Mouse (Mus musculus) limb, embryonic 11.5 days (tissue): ENCODE measurements at regions not wholly inside any gene's neighbourhood (a gene's known extent, or its start where the extent isn't known, plus 50 kb on each side); places are given as distances from the start of the nearest gene placed in this dataset.
"Not testable (repeated sequence)": the region's sequence is repeated elsewhere in the genome, so short reads cannot be mapped to it uniquely, and the experiment has no call there.

Experiments
- ATAC-seq: fragments of 200-750 bp; cut with Nextera tagmentation; 2 replicates; pipeline ENCODE4 v1.8.0; 2017; ENCODE audit warnings: low read depth; ENCODE audit not compliant: insufficient number of reproducible peaks, low FRiP score, low TSS enrichment
- DNase-seq: peaks from one replicate; pipeline ENCODE4 v3.0.0-alpha.2; 2015; ENCODE audit warnings: low spot score
- H3K27ac ChIP-seq: fragments of 300-500 bp; sonication (generic); replicated peaks from 2 replicates; pipeline ENCODE4 v1.5.1; 2014; ENCODE audit warnings: low read depth, mild to moderate bottlenecking, low read length
- H3K27me3 ChIP-seq: fragments of 300-500 bp; sonication (generic); 2 replicates; pipeline ENCODE4 v1.6.1; 2014; ENCODE audit warnings: mild to moderate bottlenecking, low read length, mixed read lengths; ENCODE audit not compliant: control insufficient read depth, insufficient read depth
- H3K36me3 ChIP-seq: fragments of 300-500 bp; sonication (generic); 2 replicates; pipeline ENCODE4 v1.6.1; 2014; ENCODE audit warnings: mild to moderate bottlenecking, low read length, moderate library complexity, mixed read lengths; ENCODE audit not compliant: control insufficient read depth, insufficient read depth
- H3K4me1 ChIP-seq: fragments of 300-500 bp; sonication (generic); 2 replicates; pipeline ENCODE4 v1.6.1; 2014; ENCODE audit warnings: low read length, mixed read lengths; ENCODE audit not compliant: control insufficient read depth, insufficient read depth
- H3K4me2 ChIP-seq: fragments of 300-500 bp; sonication (generic); 2 replicates; pipeline ENCODE4 v1.6.1; 2014; ENCODE audit warnings: low read depth, mild to moderate bottlenecking, moderate library complexity; ENCODE audit not compliant: severe bottlenecking
- H3K4me3 ChIP-seq: fragments of 300-500 bp; sonication (generic); 2 replicates; pipeline ENCODE4 v1.5.1; 2014; ENCODE audit warnings: low read depth, low read length
- H3K9ac ChIP-seq: fragments of 300-500 bp; sonication (generic); 2 replicates; pipeline ENCODE4 v1.6.1; 2014; ENCODE audit warnings: mild to moderate bottlenecking, low read length
- H3K9me3 ChIP-seq: fragments of 300-500 bp; sonication (generic); 2 replicates; pipeline ENCODE4 v1.6.1; 2016; ENCODE audit warnings: low read length; ENCODE audit not compliant: control insufficient read depth
- WGBS: fragments of 180-500 bp; shearing (Covaris S2); extraction: QIAGEN DNeasy Blood & Tissue Kit; methylation state at CpG from one replicate; pipeline ENCODE4 v1.1.7; 2014; 5-methylcytosine and 5-hydroxymethylcytosine counted together

GRCm38 (mm10) chr1:47646681-47647080 lies 754.0 kb upstream of the Slc39a10 start:
- H3K27ac ChIP-seq, result no peak overlapping the region
- no peaks in the 10 kb centered on the region for H3K4me1 ChIP-seq
- 78% methylated on average over 4 of the region's 4 CpGs for WGBS
- DNase-seq (no peak), ATAC-seq (no peak)
- no peaks in the 10 kb centered on the region for H3K9me3 ChIP-seq
- no peaks in the 10 kb centered on the region for H3K27me3 ChIP-seq
- no peak overlapping the region for H3K9ac ChIP-seq
- no peak overlapping the region for H3K4me3 ChIP-seq
- H3K4me2 ChIP-seq, result no peak overlapping the region
- no peaks in the 10 kb centered on the region for H3K36me3 ChIP-seq

- Histone ChIP-seq H3K27me3 (no peaks in the 10 kb centered on the region), H3K4me3 (no peak overlapping the region), H3K4me1 (no peaks in the 10 kb centered on the region), H3K27ac (no peak overlapping the region), H3K4me2 (no peak overlapping the region), H3K36me3 (no peaks in the 10 kb centered on the region), H3K9ac (no peak overlapping the region), H3K9me3 (no peaks in the 10 kb centered on the region)
- no peak for ATAC-seq
- WGBS, result 74% methylated on average over 4 of the region's 4 CpGs
- no peak for DNase-seq
These were observed 713.9 kb upstream of the Slc39a10 start for GRCm38 (mm10) chr1:47606597-47606996.

GRCm38 (mm10) chr1:47603989-47604360 lies 711.3 kb upstream of the Slc39a10 start:
- H3K4me2 ChIP-seq, result no peak overlapping the region
- no peak overlapping the region for H3K4me3 ChIP-seq
- no peaks in the 10 kb centered on the region for H3K4me1 ChIP-seq
- 71% methylated on average over 2 of the region's 2 CpGs for WGBS
- no peaks in the 10 kb centered on the region for H3K27me3 ChIP-seq
- no peak overlapping the region for H3K27ac ChIP-seq
- no peak overlapping the region for H3K9ac ChIP-seq
- DNase-seq (no peak), ATAC-seq (no peak)
- H3K36me3 ChIP-seq, result no peaks in the 10 kb centered on the region
- H3K9me3 ChIP-seq, result no peaks in the 10 kb centered on the region

GRCm38 (mm10) chr1:47603294-47603988 lies 710.8 kb upstream of the Slc39a10 start:
- H3K36me3 ChIP-seq, result no peaks in the 10 kb centered on the region
- H3K27me3 ChIP-seq, result no peaks in the 10 kb centered on the region
- WGBS, result 30% methylated on average over 3 of the region's 3 CpGs
- no peak for ATAC-seq
- H3K4me1 ChIP-seq, result no peaks in the 10 kb centered on the region
- H3K9me3 ChIP-seq, result no peaks in the 10 kb centered on the region
- H3K4me2 ChIP-seq, result no peak overlapping the region
- no peak overlapping the region for H3K4me3 ChIP-seq
- H3K27ac ChIP-seq, result no peak overlapping the region
- no peak for DNase-seq
- H3K9ac ChIP-seq, result no peak overlapping the region

GRCm38 (mm10) chr1:47593641-47594040 lies 701.0 kb upstream of the Slc39a10 start:
- not testable (repeated sequence) for H3K4me2 ChIP-seq, H3K36me3 ChIP-seq, H3K9me3 ChIP-seq, H3K4me3 ChIP-seq, H3K27ac ChIP-seq, DNase-seq, H3K4me1 ChIP-seq, H3K27me3 ChIP-seq, H3K9ac ChIP-seq
- WGBS, result 89% methylated on average over 2 of the region's 4 CpGs
- peak; percentile 76; the same call in 1 of the 2 replicates for ATAC-seq

GRCm38 (mm10) chr1:47545606-47546005 lies 653.0 kb upstream of the Slc39a10 start:
- no peak for ATAC-seq
- Histone ChIP-seq H3K4me2 (no peak overlapping the region), H3K9me3 (no peaks in the 10 kb centered on the region), H3K4me3 (no peak overlapping the region), H3K4me1 (no peaks in the 10 kb centered on the region), H3K27me3 (no peaks in the 10 kb centered on the region), H3K9ac (no peak overlapping the region), H3K36me3 (no peaks in the 10 kb centered on the region), H3K27ac (no peak overlapping the region)
- DNase-seq, result no peak
- WGBS, result 69% methylated on average over 1 of the region's 1 CpGs

- no peak for DNase-seq
- no peaks in the 10 kb centered on the region for H3K4me1 ChIP-seq
These were observed 618.8 kb upstream of the Slc39a10 start for GRCm38 (mm10) chr1:47511426-47511825.

DNA sequence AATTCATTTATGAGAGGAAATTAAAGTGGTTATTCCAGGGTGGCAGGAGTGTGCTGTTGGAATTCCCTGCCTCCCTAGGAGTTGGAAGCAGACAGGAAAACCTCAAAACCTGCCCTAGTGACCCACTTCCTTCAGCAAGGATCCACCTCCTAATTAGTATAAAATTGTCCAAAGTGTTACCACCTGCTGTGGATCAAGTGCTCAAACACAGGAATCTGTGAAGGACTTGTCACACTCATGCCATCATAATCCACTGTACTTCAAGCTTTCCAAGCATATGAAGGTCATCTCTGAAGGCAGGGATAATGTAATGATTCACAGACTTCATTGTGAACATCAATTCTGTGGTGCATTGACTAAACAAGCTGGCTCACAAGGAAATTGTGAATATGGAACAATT lies 615.1 kb upstream of the Slc39a10 start:
- Histone ChIP-seq H3K4me2 (no peak overlapping the region), H3K4me3 (no peak overlapping the region), H3K27ac (no peak overlapping the region), H3K4me1 (no peaks in the 10 kb centered on the region), H3K9me3 (no peaks in the 10 kb centered on the region), H3K36me3 (no peaks in the 10 kb centered on the region), H3K27me3 (no peaks in the 10 kb centered on the region), H3K9ac (no peak overlapping the region)
- DNase-seq, result no peak
- no peak for ATAC-seq

More at GRCm38 (mm10) chr1:47511426-47511825, 618.8 kb upstream of the Slc39a10 start:
- H3K4me2 ChIP-seq, result no peak overlapping the region
- H3K36me3 ChIP-seq, result no peaks in the 10 kb centered on the region
- ATAC-seq, result no peak
- H3K27me3 ChIP-seq, result no peaks in the 10 kb centered on the region
- no peak overlapping the region for H3K27ac ChIP-seq
- no peak overlapping the region for H3K9ac ChIP-seq
- WGBS, result 91% methylated on average over 5 of the region's 5 CpGs
- H3K4me3 ChIP-seq, result no peak overlapping the region
- H3K9me3 ChIP-seq, result no peaks in the 10 kb centered on the region

- Histone ChIP-seq H3K27me3 (no peaks in the 10 kb centered on the region), H3K27ac (no peak overlapping the region), H3K4me1 (no peaks in the 10 kb centered on the region), H3K9ac (no peak overlapping the region), H3K9me3 (no peaks in the 10 kb centered on the region), H3K36me3 (no peaks in the 10 kb centered on the region), H3K4me3 (no peak overlapping the region), H3K4me2 (no peak overlapping the region)
- DNase-seq, result no peak
- 72% methylated on average over 7 of the region's 7 CpGs for WGBS
- no peak for ATAC-seq
These were observed 596.0 kb upstream of the Slc39a10 start for GRCm38 (mm10) chr1:47488581-47489204.
